Mouse (Mus musculus): ENCODE data around the gene Psmd2. TPM values are rescaled to one million over a fixed set of nuclear protein-coding genes. Genes with fewer than 3 reads are reported as not detected.

Psmd2 gene
- polyA plus RNA-seq (2014; fragmentation: Nextera tagmentation; extraction: Ambion mirVana) = 275 and 279 TPM in 2 replicates

DNA sequence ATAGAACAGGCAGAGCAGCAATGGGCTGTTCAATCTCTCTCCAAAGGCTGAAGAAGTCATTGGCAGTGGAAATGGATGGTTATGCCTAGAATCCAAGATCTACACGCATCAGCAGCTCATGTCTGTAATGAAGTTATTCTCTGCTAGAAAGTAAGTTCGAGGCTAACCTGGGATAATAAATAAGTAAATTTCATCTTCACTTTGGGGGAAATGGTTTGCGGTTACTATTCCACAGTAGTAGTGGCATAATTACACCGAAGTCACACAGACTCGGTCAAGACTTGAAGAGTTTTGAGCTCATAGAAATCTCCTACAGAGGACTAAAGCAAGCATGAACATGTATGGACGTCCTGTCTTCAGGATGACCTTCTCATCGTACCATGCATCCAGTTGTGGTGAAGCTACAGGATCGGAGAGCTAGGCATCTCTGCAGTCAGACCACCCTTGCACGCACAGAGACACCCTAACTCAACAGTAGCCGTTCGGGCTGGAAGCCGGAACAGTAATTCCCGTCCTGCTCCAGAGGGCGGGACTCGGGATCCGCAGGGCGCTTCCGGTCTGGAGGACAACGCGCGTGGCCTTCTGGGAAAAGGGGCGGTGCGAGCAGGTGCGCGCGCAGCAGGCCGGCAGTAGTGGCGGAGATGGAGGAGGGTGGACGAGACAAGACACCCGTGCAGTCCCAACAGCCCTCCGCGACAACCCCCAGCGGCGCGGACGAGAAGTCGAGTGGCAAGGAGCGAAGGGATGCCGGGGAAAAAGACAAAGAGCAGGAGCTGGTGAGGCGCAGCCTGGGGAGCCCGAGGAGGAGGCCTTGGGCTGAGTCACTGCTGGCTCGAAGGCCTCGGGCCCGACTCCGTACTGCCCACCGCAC lies at the start of gene Psmd2:
TSS of gene Psmd2 (plus strand) at position 577 of the 871 bp plus-strand sequence.
- peak; percentile 95 for ATAC-seq (ENCODE audit: insufficient number of reproducible peaks, insufficient read depth, low FRiP score, low read depth)

DNA sequence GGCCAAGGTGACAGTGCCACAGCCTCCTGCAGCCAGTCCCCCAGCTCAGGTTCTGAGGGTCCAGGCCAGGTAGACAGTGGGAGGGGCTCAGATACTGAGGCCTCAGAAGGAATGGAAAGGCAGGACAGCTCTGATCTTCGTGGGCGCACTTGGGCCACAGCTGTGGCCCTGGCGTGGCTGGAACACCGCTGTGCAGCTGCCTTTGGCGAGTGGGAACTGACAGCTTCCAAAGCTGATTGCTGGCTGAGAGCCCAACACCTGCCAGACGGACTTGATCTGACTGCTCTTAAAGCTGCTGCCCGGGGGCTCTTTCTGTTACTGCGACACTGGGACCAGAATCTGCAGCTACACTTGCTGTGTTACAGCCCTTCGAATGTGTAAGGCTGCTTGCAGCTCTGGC lies 46.7 kb upstream of the Psmd2 start:
- no peak overlapping the region for H3K9ac ChIP-seq (replicated peaks; ENCODE audit: low read depth, low read length)
- H3K27me3 ChIP-seq (ENCODE audit: control insufficient read depth, insufficient read depth, low read length) = no peaks in the 10 kb centered on the region
- peaks cover 31% of the 10 kb centered on the region for H3K36me3 ChIP-seq (ENCODE audit: control insufficient read depth, insufficient read depth, low read length)
- ATAC-seq (ENCODE audit: insufficient number of reproducible peaks, insufficient read depth, low FRiP score, low read depth) = no peak
- 70% methylated on average over 9 of the region's 9 CpGs for WGBS
- no peaks in the 10 kb centered on the region for H3K9me3 ChIP-seq (ENCODE audit: control insufficient read depth, low read depth, low read length)
- H3K4me1 ChIP-seq (ENCODE audit: control insufficient read depth, insufficient read depth, low read length) = 0 out of 2 replicates have a peak, but pooled peaks cover under 1% of the 10 kb centered on the region
- H3K4me2 ChIP-seq (replicated peaks; ENCODE audit: low read depth, low read length) = no peak overlapping the region
- no peak overlapping the region for H3K4me3 ChIP-seq (ENCODE audit: low read depth, low read length)
- no peak overlapping the region for H3K27ac ChIP-seq (ENCODE audit: low read length)

More for the DNA sequence above, at the start of gene Psmd2:
- Histone ChIP-seq H3K27ac (ENCODE audit: low read length) (peak within 1 kb of the TSS; percentile 21; the same call in 1 of the 2 replicates), H3K36me3 (ENCODE audit: control insufficient read depth, insufficient read depth, low read length) (peaks cover 17% of the 10 kb centered on the region), H3K4me2 (replicated peaks; ENCODE audit: low read depth, low read length) (peak within 1 kb of the TSS; percentile 95), H3K9me3 (ENCODE audit: control insufficient read depth, low read depth, low read length) (no peaks in the 10 kb centered on the region), H3K4me1 (ENCODE audit: control insufficient read depth, insufficient read depth, low read length) (peaks cover 7% of the 10 kb centered on the region; the same call in 1 of the 2 replicates), H3K9ac (replicated peaks; ENCODE audit: low read depth, low read length) (peak within 1 kb of the TSS; percentile 84), H3K27me3 (ENCODE audit: control insufficient read depth, insufficient read depth, low read length) (no peaks in the 10 kb centered on the region), H3K4me3 (ENCODE audit: low read depth, low read length) (peak within 1 kb of the TSS; percentile 93)
- WGBS = 2% methylated on average over 46 of the region's 46 CpGs

DNA sequence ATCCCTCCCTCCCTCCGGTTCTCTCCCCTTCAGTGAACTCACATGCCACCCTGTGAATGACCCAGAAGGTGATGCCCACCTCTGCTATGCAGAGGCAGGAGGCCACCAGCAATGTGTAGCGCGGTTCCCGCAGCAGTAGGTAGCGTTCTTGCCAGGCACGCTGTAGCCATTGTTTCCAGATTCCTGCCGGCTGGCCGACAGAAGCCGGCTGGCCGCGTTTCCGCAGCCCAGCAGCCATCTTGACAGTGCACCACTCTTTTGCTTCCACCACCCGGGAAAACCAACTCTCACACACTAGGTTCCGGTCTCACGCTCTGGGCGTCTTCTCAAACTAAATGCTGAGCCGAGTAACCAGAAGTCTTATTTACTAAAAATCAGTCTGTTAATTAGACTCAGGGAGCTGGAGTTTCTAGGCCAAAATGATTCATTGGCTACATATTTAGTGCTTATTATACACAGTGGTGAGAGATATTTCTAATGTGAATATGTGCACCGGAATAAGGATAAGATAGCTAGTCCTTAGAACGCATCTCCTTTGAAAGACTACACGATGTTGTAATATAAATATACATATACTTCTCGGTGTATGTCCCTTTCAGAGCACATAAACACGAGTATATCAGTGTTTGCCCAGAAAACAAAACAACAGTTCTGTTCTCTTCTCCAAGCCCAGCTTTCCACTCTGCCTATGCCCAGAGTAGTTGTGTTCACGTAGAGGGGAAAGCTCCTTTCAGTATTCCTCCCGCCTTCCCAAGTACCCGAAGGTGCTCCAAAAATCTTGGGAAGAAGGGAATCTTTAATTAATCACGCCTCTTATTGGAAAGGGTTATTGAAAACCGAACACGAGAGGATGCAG lies 40.7 kb upstream of the Psmd2 start:
- H3K4me2 ChIP-seq (replicated peaks; ENCODE audit: low read depth, low read length) = peak overlapping the region; percentile 97
- 0 out of 2 replicates have a peak, but pooled peaks cover 7% of the 10 kb centered on the region for H3K4me1 ChIP-seq (ENCODE audit: control insufficient read depth, insufficient read depth, low read length)
- under 1% methylated on average over 28 of the region's 28 CpGs for WGBS
- peak overlapping the region; percentile 84 for H3K4me3 ChIP-seq (ENCODE audit: low read depth, low read length)
- ATAC-seq (ENCODE audit: insufficient number of reproducible peaks, insufficient read depth, low FRiP score, low read depth) = peak; percentile 53; the same call in 1 of the 2 replicates
- H3K9me3 ChIP-seq (ENCODE audit: control insufficient read depth, low read depth, low read length) = no peaks in the 10 kb centered on the region
- peak overlapping the region; percentile 85 for H3K27ac ChIP-seq (ENCODE audit: low read length)
- peak overlapping the region; percentile 75 for H3K9ac ChIP-seq (replicated peaks; ENCODE audit: low read depth, low read length)
- H3K27me3 ChIP-seq (ENCODE audit: control insufficient read depth, insufficient read depth, low read length) = no peaks in the 10 kb centered on the region
- H3K36me3 ChIP-seq (ENCODE audit: control insufficient read depth, insufficient read depth, low read length) = peaks cover 21% of the 10 kb centered on the region

DNA sequence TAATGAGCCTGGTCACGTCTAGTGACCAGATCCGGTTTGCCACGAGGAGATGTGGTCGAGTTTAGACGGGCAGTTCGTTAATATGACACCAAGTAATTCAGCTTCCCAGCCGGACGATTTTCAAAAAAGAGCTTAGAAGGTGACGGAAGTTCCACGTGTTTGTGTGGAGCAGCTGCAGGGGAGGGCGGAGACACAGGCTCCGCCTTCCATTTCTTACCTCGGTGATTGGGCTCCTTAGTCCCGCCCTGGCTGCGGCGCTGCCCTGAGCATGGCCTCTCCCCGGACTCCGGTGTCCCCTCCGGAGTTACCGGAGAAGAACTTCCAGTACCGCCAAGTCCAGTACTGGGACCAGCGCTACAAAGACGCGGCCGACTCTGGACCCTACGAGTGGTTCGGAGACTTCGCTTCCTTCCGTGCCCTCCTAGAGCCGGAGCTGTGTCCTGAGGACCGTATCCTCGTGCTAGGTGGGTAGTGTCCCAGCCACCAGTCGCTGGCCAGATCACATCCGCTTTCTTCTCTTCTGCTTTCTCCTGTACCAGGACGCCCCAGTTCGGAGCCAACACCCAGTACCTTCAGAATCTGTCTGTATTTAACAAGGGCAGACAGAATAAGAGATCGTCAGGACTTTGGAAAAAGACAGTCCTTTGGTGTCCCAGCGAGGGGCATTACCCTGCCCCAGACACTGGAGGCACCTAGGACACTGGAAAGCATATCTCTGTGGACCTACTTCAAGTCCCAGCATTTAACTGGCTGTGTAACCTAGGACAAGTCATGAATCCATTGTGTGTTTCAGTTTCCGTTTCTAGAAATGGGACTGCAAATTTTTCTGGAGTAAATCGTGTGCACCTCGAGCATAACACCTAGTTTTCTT lies 39.9 kb upstream of the Psmd2 start, which contains the start of the genes Eef1akmt4, Gm49333 and Alg3:
TSS of gene Eef1akmt4 (plus strand) at position 237 of the 871 bp plus-strand sequence.
TSS of gene Gm49333 (plus strand) at position 254 of the 871 bp plus-strand sequence.
TSS of gene Alg3 (minus strand) at position 379 of the 871 bp plus-strand sequence.
- WGBS = 2% methylated on average over 41 of the region's 41 CpGs
- Histone ChIP-seq H3K27ac (ENCODE audit: low read length) (peak within 1 kb of the TSS; percentile 85), H3K4me1 (ENCODE audit: control insufficient read depth, insufficient read depth, low read length) (0 out of 2 replicates have a peak, but pooled peaks cover 7% of the 10 kb centered on the region)

DNA sequence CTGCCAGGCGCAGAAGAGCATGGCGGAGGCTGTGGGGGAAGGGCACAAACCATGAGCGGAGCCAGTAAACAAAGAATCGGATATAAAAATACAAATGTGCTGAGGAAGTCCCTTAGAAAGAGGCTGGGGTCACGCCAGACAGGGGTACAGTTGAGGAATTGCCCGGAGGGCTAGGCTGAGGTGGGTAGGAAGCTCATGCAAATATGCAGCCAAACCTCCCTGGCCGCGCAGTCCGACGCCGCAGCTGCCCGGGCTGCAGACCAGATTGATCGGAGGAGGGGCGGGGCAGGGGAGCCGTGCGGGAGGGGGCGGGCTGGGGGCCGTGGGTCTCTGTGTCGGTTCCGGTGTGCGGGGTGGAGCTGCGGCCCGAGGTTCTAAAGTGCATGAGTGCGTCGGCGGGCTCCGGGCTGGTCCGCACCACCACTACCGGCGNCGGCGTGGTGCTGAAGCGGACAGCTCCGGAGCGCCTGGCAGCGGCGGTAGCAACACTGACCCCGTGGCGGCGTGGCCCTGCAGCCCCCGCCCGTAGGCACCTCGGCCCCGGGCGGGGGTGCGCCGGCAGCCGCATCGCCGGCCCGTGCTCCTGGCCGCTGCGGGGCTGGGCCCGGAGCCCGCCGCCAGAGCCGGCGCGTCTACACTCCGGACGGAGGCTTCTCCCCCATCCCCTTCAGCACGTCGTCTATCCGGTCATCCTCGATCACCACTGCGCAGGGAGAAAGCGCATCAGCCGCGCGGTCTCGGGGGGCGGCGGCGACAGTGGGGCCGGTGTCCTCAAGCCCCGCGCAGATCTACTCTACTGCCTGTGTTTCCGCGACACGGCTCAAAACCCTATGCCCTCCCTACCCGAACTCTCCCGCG lies 31.7 kb upstream of the Psmd2 start:
- Histone ChIP-seq H3K4me3 (ENCODE audit: low read depth, low read length) (peak overlapping the region; percentile 65), H3K27me3 (ENCODE audit: control insufficient read depth, insufficient read depth, low read length) (peaks cover 12% of the 10 kb centered on the region), H3K36me3 (ENCODE audit: control insufficient read depth, insufficient read depth, low read length) (no peaks in the 10 kb centered on the region), H3K4me1 (ENCODE audit: control insufficient read depth, insufficient read depth, low read length) (peaks cover 8% of the 10 kb centered on the region; the same call in 1 of the 2 replicates), H3K27ac (ENCODE audit: low read length) (no peak overlapping the region), H3K4me2 (replicated peaks; ENCODE audit: low read depth, low read length) (peak overlapping the region; percentile 98), H3K9me3 (ENCODE audit: control insufficient read depth, low read depth, low read length) (no peaks in the 10 kb centered on the region), H3K9ac (replicated peaks; ENCODE audit: low read depth, low read length) (no peak overlapping the region)
- ATAC-seq (ENCODE audit: insufficient number of reproducible peaks, insufficient read depth, low FRiP score, low read depth) = peak; percentile 40; the same call in 1 of the 2 replicates
- WGBS = 3% methylated on average over 69 of the region's 83 CpGs

More for the DNA sequence above, 39.9 kb upstream of the Psmd2 start, which contains the start of the genes Eef1akmt4, Gm49333 and Alg3:
- Histone ChIP-seq H3K27me3 (ENCODE audit: control insufficient read depth, insufficient read depth, low read length) (no peaks in the 10 kb centered on the region), H3K4me2 (replicated peaks; ENCODE audit: low read depth, low read length) (peak within 1 kb of the TSS; percentile 97), H3K36me3 (ENCODE audit: control insufficient read depth, insufficient read depth, low read length) (peaks cover 14% of the 10 kb centered on the region; the same call in 1 of the 2 replicates), H3K9me3 (ENCODE audit: control insufficient read depth, low read depth, low read length) (no peaks in the 10 kb centered on the region), H3K9ac (replicated peaks; ENCODE audit: low read depth, low read length) (peak within 1 kb of the TSS; percentile 75), H3K4me3 (ENCODE audit: low read depth, low read length) (peak within 1 kb of the TSS; percentile 84)
- ATAC-seq (ENCODE audit: insufficient number of reproducible peaks, insufficient read depth, low FRiP score, low read depth) = peak; percentile 97

DNA sequence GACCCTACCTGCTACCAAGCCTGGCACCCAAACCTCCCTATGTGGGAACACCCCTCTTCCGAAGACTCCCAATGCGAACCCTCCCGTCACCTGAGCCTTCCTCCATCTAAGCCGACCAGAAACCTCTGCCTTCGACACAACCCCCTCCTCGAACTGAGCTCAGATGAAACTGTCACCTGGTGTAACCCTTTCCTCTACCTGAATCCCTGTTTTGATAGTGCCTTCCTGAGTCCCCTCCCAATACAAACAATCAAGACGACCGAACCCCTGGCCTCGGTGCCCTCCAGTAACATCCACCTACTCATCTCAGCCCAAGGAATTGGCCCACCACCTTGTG lies 31.1 kb upstream of the Psmd2 start:
- H3K4me2 ChIP-seq (replicated peaks; ENCODE audit: low read depth, low read length) = peak overlapping the region; percentile 98
- no peak overlapping the region for H3K27ac ChIP-seq (ENCODE audit: low read length)
- no peak for ATAC-seq (ENCODE audit: insufficient number of reproducible peaks, insufficient read depth, low FRiP score, low read depth)
- H3K27me3 ChIP-seq (ENCODE audit: control insufficient read depth, insufficient read depth, low read length) = peaks cover 12% of the 10 kb centered on the region
- 2% methylated on average over 9 of the region's 9 CpGs for whole genome bisulfite sequencing
- no peaks in the 10 kb centered on the region for H3K36me3 ChIP-seq (ENCODE audit: control insufficient read depth, insufficient read depth, low read length)
- H3K9ac ChIP-seq (replicated peaks; ENCODE audit: low read depth, low read length) = no peak overlapping the region
- H3K4me3 ChIP-seq (ENCODE audit: low read depth, low read length) = peak overlapping the region; percentile 65
- H3K9me3 ChIP-seq (ENCODE audit: control insufficient read depth, low read depth, low read length) = no peaks in the 10 kb centered on the region
- H3K4me1 ChIP-seq (ENCODE audit: control insufficient read depth, insufficient read depth, low read length) = peaks cover 8% of the 10 kb centered on the region; the same call in 1 of the 2 replicates

DNA sequence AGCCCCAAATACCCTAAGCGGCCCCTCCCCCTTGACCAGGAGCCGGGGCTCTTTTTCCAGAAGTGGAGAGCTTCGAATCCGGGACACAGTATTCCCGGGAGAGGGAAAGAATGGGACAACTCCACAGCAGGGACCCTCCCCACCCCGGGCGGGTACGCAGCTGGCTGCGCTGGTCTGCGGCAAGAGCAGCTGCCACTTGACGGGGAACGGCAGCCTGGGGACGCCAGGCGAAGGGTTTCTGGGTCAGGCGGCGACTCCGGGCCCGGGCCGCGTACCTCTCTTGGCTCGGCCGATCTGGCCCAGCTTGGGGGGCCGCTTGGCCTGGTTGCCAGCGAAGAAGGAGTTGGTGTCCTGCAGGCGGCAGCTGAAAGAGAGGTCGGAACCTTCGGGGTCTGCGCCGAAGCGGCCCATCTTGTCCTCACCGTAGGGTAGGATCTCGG lies 30.7 kb upstream of the Psmd2 start:
- Histone ChIP-seq H3K9me3 (ENCODE audit: control insufficient read depth, low read depth, low read length) (no peaks in the 10 kb centered on the region), H3K4me3 (ENCODE audit: low read depth, low read length) (peak overlapping the region; percentile 65), H3K4me2 (replicated peaks; ENCODE audit: low read depth, low read length) (peak overlapping the region; percentile 98), H3K27ac (ENCODE audit: low read length) (no peak overlapping the region), H3K36me3 (ENCODE audit: control insufficient read depth, insufficient read depth, low read length) (no peaks in the 10 kb centered on the region), H3K4me1 (ENCODE audit: control insufficient read depth, insufficient read depth, low read length) (peaks cover 8% of the 10 kb centered on the region; the same call in 1 of the 2 replicates), H3K9ac (replicated peaks; ENCODE audit: low read depth, low read length) (no peak overlapping the region), H3K27me3 (ENCODE audit: control insufficient read depth, insufficient read depth, low read length) (peaks cover 12% of the 10 kb centered on the region)
- WGBS = under 1% methylated on average over 32 of the region's 32 CpGs
- ATAC-seq (ENCODE audit: insufficient number of reproducible peaks, insufficient read depth, low FRiP score, low read depth) = no peak

Measured in stomach, embryonic 14.5 days (tissue).